Mouse (Mus musculus) cortical plate, adult 2 months (tissue): ENCODE measurements around the gene Tab2. TPM values are rescaled to one million over a fixed set of nuclear protein-coding genes. Genes with fewer than 3 reads are reported as not detected.

Source experiments
- H3K27ac ChIP-seq: fragments of 200-500 bp; 2 replicates; pipeline ENCODE4 v1.5.1; 2012; ENCODE audit warnings: low read length, control low read depth, inconsistent platforms; ENCODE audit not compliant: insufficient read depth
- H3K4me1 ChIP-seq: fragments of 200-500 bp; 2 replicates; pipeline ENCODE4 v1.6.1; 2011; ENCODE audit warnings: low read length; ENCODE audit not compliant: control insufficient read depth, insufficient read depth
- H3K4me3 ChIP-seq: fragments of 200-500 bp; 2 replicates; pipeline ENCODE4 v1.5.1; 2011; ENCODE audit warnings: mild to moderate bottlenecking, low read length, control low read depth; ENCODE audit not compliant: insufficient read depth
- CTCF ChIP-seq: fragments of 200-500 bp; IDR thresholded peaks from 2 replicates; pipeline ENCODE4 v1.5.1; 2011; ENCODE audit warnings: mild to moderate bottlenecking, control low read depth, low read length; ENCODE audit not compliant: insufficient read depth; ENCODE audit errors: extremely low read depth
- POLR2A ChIP-seq: fragments of 200-500 bp; IDR thresholded peaks from 2 replicates; pipeline ENCODE4 v1.6.1; 2011; ENCODE audit warnings: mild to moderate bottlenecking, low read length, control low read depth; ENCODE audit not compliant: insufficient read depth; ENCODE audit errors: extremely low read depth
- polyA plus RNA-seq: library from polyadenylated mRNA; depleted of rRNA; stranded (reverse); fragments of >200 nt; gene quantifications from 2 replicates; pipeline ENCODE4 v1.2.3, GENCODE M21; 2012

Gene Tab2
- polyA plus RNA-seq, 1 experiment, result 36.1 TPM

DNA sequence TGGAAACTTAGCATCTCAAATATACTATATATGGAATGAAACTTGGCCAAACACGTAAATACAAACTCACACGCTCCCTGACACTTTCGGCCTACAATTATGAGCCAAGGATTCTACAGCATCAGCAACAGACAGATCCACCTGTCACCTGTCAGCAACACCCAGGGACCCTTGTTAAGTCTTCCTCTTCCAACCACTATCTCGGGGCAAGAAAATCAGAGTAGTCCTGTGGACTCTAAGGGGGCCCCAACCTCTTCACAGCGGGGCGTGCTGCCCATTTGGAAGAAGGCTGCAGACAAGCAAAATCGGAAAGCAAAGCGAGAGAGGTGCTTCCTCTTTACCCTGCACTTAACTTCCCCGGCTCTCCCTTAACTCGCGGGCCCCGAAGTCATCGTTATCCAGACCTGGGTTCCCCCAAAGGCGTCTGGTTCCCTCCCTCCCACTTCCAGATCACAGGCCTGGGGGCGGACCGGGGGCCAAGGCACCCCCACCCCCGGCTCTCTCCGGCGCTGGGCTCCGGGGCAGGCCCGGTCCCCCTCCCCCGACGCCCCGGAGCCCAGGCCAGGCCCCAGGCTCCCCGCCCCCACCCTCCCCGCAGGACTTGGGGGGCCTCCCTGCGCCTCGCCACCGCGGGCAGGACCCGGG lies 919 bp downstream of the Tab2 start:
- no peak for TF ChIP-seq POLR2A
- TF ChIP-seq CTCF, result no peak
- H3K4me1 ChIP-seq, result peaks cover 8% of the 10 kb centered on the region

GRCm38 (mm10) chr10:7954627-7954988 lies 1.4 kb downstream of the Tab2 start:
- H3K27ac ChIP-seq, result no peak overlapping the region

More for the DNA sequence above, 919 bp downstream of the Tab2 start:
- Histone ChIP-seq H3K4me3 (peak overlapping the region; percentile 87), H3K27ac (peak overlapping the region; percentile 27)

DNA sequence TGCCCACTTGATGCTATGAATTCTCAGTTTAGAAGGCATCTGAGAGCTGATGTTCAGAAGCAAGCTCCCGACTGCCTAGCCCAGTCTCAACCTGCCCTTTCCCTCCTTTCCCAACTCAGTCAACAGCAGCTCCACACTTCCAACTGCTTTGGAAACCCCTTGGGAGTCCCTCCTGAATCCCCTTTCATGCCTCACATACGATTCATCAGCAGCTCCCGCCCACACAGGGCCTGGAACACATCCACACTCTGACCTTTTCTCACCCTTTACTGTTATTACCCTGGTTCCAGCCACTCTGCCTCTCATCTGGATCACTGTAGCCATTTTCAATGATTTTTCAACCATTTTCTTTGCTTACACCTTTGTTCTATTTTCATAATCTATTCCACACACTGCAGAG lies 13.0 kb downstream of the Tab2 start:
- H3K4me3 ChIP-seq, result no peak overlapping the region
- no peak for TF ChIP-seq CTCF
- TF ChIP-seq POLR2A, result no peak
- H3K4me1 ChIP-seq, result peaks cover 5% of the 10 kb centered on the region
- H3K27ac ChIP-seq, result no peak overlapping the region

More at GRCm38 (mm10) chr10:7954627-7954988, 1.4 kb downstream of the Tab2 start:
- Histone ChIP-seq H3K4me1 (peaks cover 8% of the 10 kb centered on the region), H3K4me3 (peak overlapping the region; percentile 87)
- TF ChIP-seq CTCF (no peak), POLR2A (no peak)

DNA sequence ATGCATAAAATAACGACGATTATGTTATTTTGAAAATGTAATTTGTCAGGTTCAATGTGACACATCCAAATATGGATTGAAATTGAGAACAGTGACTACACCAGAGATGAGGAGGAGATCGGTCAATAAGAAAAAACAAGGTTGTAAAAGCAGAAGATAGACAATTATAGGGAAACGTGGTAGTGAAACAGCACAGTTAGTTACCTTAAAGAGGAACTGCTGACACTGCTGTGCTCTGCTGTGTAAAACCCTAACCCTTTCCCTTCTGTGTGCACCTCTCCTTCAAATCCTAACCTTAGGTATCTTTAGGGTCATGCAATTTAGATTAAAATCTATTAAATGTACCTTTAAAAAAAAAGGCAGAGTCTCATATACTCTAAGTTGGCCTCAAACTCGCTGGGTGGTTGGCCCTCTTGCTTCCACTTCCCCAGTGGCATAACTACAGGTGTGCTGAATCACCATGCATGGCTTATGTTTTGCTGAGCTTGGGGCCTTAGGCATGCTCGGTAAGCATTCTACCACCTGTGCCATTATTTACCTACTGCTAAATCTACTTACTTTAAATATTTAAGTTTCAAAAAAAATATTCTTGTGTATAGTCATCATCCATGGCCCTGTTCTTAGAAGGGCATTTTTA lies 19.4 kb downstream of the Tab2 start:
- Histone ChIP-seq H3K4me1 (0 out of 2 replicates have a peak, but pooled peaks cover 1% of the 10 kb centered on the region), H3K27ac (no peak overlapping the region), H3K4me3 (no peak overlapping the region)
- no peak for TF ChIP-seq CTCF
- TF ChIP-seq POLR2A, result no peak

- TF ChIP-seq POLR2A (no peak), CTCF (no peak)
- Histone ChIP-seq H3K27ac (no peak overlapping the region), H3K4me3 (no peak overlapping the region), H3K4me1 (no peaks in the 10 kb centered on the region; the same call in 1 of the 2 replicates)
Observed at GRCm38 (mm10) chr10:7932958-7933357, 23.1 kb downstream of the Tab2 start.

DNA sequence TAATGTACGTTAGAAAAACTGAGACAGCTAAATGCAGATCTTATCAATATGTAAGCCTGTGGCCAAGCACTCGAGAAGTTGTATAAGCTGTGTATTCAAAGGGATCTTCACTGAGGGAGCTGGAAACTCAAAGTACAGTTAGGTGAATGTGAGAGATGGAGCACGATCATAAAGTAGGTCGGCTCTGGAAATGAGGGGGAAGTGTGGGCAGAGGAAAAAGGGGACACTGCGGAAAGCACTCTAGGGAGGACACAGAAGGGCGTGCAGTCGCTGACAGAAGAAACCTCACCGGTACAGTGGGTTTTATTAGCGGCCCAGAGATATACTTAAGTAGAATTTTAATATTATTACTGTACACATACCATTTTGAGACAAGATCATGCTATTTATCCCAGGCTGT lies 27.0 kb downstream of the Tab2 start:
- no peak overlapping the region for H3K4me3 ChIP-seq
- H3K4me1 ChIP-seq, result no peaks in the 10 kb centered on the region; the same call in 1 of the 2 replicates
- no peak overlapping the region for H3K27ac ChIP-seq
- TF ChIP-seq CTCF (no peak), POLR2A (no peak)

- no peaks in the 10 kb centered on the region; the same call in none of the 2 replicates for H3K4me1 ChIP-seq
- TF ChIP-seq POLR2A, result no peak
- no peak for TF ChIP-seq CTCF
- H3K27ac ChIP-seq, result no peak overlapping the region
- no peak overlapping the region for H3K4me3 ChIP-seq
Observed at GRCm38 (mm10) chr10:7925481-7925880, 30.5 kb downstream of the Tab2 start.

GRCm38 (mm10) chr10:7923433-7923832 lies 32.6 kb downstream of the Tab2 start:
- TF ChIP-seq CTCF, result no peak
- TF ChIP-seq POLR2A, result no peak
- no peak overlapping the region for H3K4me3 ChIP-seq
- H3K27ac ChIP-seq, result no peak overlapping the region
- no peaks in the 10 kb centered on the region; the same call in 1 of the 2 replicates for H3K4me1 ChIP-seq

DNA sequence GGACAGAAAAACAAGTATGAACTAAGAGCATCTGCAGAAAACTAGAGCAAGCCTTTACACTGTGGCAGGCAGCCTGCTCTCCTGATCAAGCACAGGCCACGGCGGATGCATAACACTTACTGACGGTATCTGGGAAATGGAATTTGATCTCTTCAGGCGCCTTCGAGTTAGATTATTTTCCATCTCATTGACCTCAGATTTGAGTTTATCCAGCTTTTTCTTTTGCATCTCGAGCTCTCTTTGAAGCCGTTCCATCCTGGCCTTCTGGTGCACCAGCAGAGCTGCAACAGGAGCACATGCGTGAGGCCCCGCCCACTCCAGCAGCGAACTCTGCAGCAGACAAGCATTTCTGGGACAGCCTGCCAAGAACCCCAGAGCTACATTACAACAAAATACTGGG lies 44.8 kb downstream of the Tab2 start:
- no peak for TF ChIP-seq POLR2A
- TF ChIP-seq CTCF, result no peak
- H3K27ac ChIP-seq, result no peak overlapping the region
- H3K4me1 ChIP-seq, result peaks cover 4% of the 10 kb centered on the region; the same call in 1 of the 2 replicates
- no peak overlapping the region for H3K4me3 ChIP-seq

GRCm38 (mm10) chr10:7907151-7907550 lies 48.9 kb downstream of the Tab2 start:
- H3K27ac ChIP-seq, result no peak overlapping the region
- H3K4me1 ChIP-seq, result peaks cover 2% of the 10 kb centered on the region; the same call in 1 of the 2 replicates
- H3K4me3 ChIP-seq, result no peak overlapping the region
- TF ChIP-seq CTCF, result no peak
- no peak for TF ChIP-seq POLR2A
